Mouse (Mus musculus): ENCODE measurements at regions not wholly inside any gene's neighbourhood (a gene's known extent, or its start where the extent isn't known, plus 50 kb on each side); places are given as distances from the start of the nearest gene placed in this dataset.

DNA sequence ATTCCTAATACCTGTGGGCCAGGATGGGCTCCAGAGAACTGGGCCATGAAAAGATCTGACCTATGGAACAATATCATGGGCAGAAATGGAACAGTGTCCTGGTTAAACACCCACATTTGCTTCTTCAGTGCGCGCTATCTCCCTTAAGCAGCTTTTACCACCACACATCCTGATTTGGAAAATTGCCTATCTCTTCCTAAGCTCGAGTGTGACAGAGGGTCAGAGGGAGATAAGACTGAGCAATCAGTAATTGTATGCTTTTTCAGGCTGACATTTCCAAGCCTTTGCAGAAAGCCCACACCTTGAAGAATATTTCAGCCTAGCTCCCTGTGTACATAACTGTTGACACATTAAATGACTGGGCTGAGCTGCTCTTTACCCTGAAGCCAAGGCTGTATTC is 93.5 kb upstream of the Atxn1 start:
- no peak for TF ChIP-seq CTCF (IDR thresholded peaks at IDR 0.05; ENCODE audit: control insufficient read depth, insufficient read depth, low read length)
- no peak for TF ChIP-seq POLR2A (IDR thresholded peaks at IDR 0.05; ENCODE audit: borderline replicate concordance, control insufficient read depth, low read depth, low read length)

Data from bone marrow, adult 2 months (tissue).